Comparison of ENCODE assay signal across 22 mouse cellular contexts in the genomic region with DNA sequence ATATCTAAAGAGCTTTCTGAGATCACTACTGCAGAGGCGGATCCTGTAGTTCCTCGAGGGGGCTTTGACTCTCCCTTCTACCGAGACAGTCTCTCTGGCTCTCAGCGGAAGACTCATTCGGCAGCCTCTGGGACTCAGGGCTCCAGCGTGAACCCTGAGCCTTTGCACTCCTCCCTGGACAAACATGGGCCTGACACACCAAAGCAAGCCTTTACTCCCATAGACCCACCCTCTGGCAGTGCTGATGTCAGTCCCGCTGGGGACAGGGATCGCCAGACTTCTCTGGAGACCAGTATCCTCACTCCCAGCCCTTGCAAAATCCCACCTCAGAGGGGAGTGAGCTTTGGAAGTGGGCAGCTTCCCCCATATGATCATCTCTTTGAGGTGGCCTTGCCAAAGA. TPM values are rescaled to one million over a fixed set of nuclear protein-coding genes. Genes with fewer than 3 reads are reported as not detected.
A peak's percentile ranks its signal among the peaks of the same experiment; 100 is the strongest.
DNase-seq lines count a peak whose midpoint lies in the region; ATAC-seq and TF ChIP-seq lines count a peak whose summit lies in the region.
"Had no signal": no experiment of that assay in that cellular context is flagged by ENCODE, and none has a peak within 500 bp of the region (broad histone marks: within the 10 kb centered on the region; RNA-seq: fewer than 3 reads in every experiment).

No protein-coding gene starts in this region.

- H3K36me3 ChIP-seq in liver, embryonic 13.5 days, result peaks cover 96% of the 10 kb centered on the region
- H3K36me3 ChIP-seq in liver, embryonic 11.5 days (ENCODE audit: control insufficient read depth, insufficient read depth, low read length), result peaks cover 46% of the 10 kb centered on the region
- peaks cover 36% of the 10 kb centered on the region for H3K36me3 ChIP-seq in liver, embryonic 16.5 days (ENCODE audit: control insufficient read depth, insufficient read depth)
- H3K36me3 ChIP-seq in stomach, embryonic 16.5 days (ENCODE audit: control insufficient read depth, insufficient read depth, low read length), result peaks cover 5% of the 10 kb centered on the region

- 73% methylated on average over 8 of the region's 8 CpGs for WGBS in liver, embryonic 13.5 days (ENCODE audit: insufficient replicate concordance)
- 88% methylated on average over 8 of the region's 8 CpGs for WGBS in liver, embryonic 11.5 days
- 73% methylated on average over 8 of the region's 8 CpGs for WGBS in liver, embryonic 16.5 days (ENCODE audit: insufficient replicate concordance)
- WGBS in stomach, embryonic 16.5 days, result 79% methylated on average over 8 of the region's 8 CpGs
- 92% methylated on average over 8 of the region's 8 CpGs for WGBS in cerebellum, adult 2 months

- H3K4me2 ChIP-seq in liver, embryonic 13.5 days, result no peak overlapping the region
- H3K4me2 ChIP-seq in liver, embryonic 11.5 days, result no peak overlapping the region
- no peak overlapping the region for H3K4me2 ChIP-seq in liver, embryonic 16.5 days (ENCODE audit: low read depth, low read length)
- no peak overlapping the region for H3K4me2 ChIP-seq in stomach, embryonic 16.5 days (ENCODE audit: low read depth, low read length)
- H3K4me2 ChIP-seq: embryonic facial prominence, embryonic 15.5 days; heart, embryonic 11.5 days; heart, embryonic 15.5 days; hindbrain, embryonic 13.5 days had no signal

- H3K27ac ChIP-seq in liver, embryonic 13.5 days, result no peak overlapping the region; the same call in 1 of the 2 replicates
- H3K27ac ChIP-seq in liver, embryonic 11.5 days (ENCODE audit: low read depth, low read length), result no peak overlapping the region
- H3K27ac ChIP-seq in liver, embryonic 16.5 days (ENCODE audit: low read length), result peak overlapping the region; percentile 16; the same call in 1 of the 2 replicates
- peak overlapping the region; percentile 43; the same call in 1 of the 2 replicates for H3K27ac ChIP-seq in stomach, embryonic 16.5 days (ENCODE audit: low read length)
- no peak overlapping the region for H3K27ac ChIP-seq in cerebellum, adult 2 months (ENCODE audit: insufficient read depth, low read length)
- no peak overlapping the region for H3K27ac ChIP-seq in gastrocnemius, adult 2 months
- H3K27ac ChIP-seq: embryonic facial prominence, embryonic 15.5 days; forebrain, embryonic 10.5 days; heart, embryonic 15.5 days; hindbrain, embryonic 13.5 days had no signal

- intact Hi-C loops in gastrocnemius, adult 2 months (cut with DNase I), result no loop called here

- no peak overlapping the region for H3K9ac ChIP-seq in liver, embryonic 13.5 days
- H3K9ac ChIP-seq in liver, embryonic 11.5 days (ENCODE audit: low read depth, low read length), result no peak overlapping the region
- no peak overlapping the region for H3K9ac ChIP-seq in liver, embryonic 16.5 days (ENCODE audit: low read depth, low read length)
- no peak overlapping the region for H3K9ac ChIP-seq in stomach, embryonic 16.5 days (ENCODE audit: low read length)
- H3K9ac ChIP-seq: embryonic facial prominence, embryonic 15.5 days; heart, embryonic 15.5 days; hindbrain, embryonic 13.5 days had no signal

- no peaks in the 10 kb centered on the region for H3K9me3 ChIP-seq in liver, embryonic 13.5 days (replicated peaks)
- H3K9me3 ChIP-seq in liver, embryonic 11.5 days (ENCODE audit: control insufficient read depth, low read length), result no peaks in the 10 kb centered on the region
- no peaks in the 10 kb centered on the region for H3K9me3 ChIP-seq in liver, embryonic 16.5 days (replicated peaks; ENCODE audit: control insufficient read depth, low read length)
- H3K9me3 ChIP-seq in stomach, embryonic 16.5 days (replicated peaks; ENCODE audit: control insufficient read depth, low read length), result no peaks in the 10 kb centered on the region
- H3K9me3 ChIP-seq: embryonic facial prominence, embryonic 15.5 days; forebrain, embryonic 10.5 days; heart, embryonic 15.5 days; hindbrain, embryonic 13.5 days had no signal

- H3K4me3 ChIP-seq in liver, embryonic 13.5 days (replicated peaks), result no peak overlapping the region
- no peak overlapping the region for H3K4me3 ChIP-seq in liver, embryonic 11.5 days (ENCODE audit: low read depth, low read length)
- no peak overlapping the region for H3K4me3 ChIP-seq in liver, embryonic 16.5 days (ENCODE audit: low read depth, low read length)
- H3K4me3 ChIP-seq in stomach, embryonic 16.5 days (replicated peaks; ENCODE audit: low read length), result no peak overlapping the region
- H3K4me3 ChIP-seq in cerebellum, adult 2 months (replicated peaks; ENCODE audit: insufficient read depth, low read depth, low read length), result no peak overlapping the region
- H3K4me3 ChIP-seq in gastrocnemius, adult 2 months, result no peak overlapping the region
- H3K4me3 ChIP-seq: embryonic facial prominence, embryonic 15.5 days; erythroblast, embryonic 14.5 days; forebrain, embryonic 10.5 days; heart, embryonic 15.5 days; hindbrain, embryonic 13.5 days had no signal

- no peaks in the 10 kb centered on the region for H3K4me1 ChIP-seq in liver, embryonic 13.5 days (replicated peaks)
- no peaks in the 10 kb centered on the region for H3K4me1 ChIP-seq in liver, embryonic 11.5 days (replicated peaks; ENCODE audit: control insufficient read depth, insufficient read depth, low read length)
- H3K4me1 ChIP-seq in liver, embryonic 16.5 days (ENCODE audit: control insufficient read depth, low read depth, low read length), result no peaks in the 10 kb centered on the region; the same call in 1 of the 2 replicates
- H3K4me1 ChIP-seq in stomach, embryonic 16.5 days (ENCODE audit: control insufficient read depth, insufficient read depth, low read length), result no peaks in the 10 kb centered on the region
- H3K4me1 ChIP-seq in cerebellum, adult 2 months (ENCODE audit: control insufficient read depth, insufficient read depth, low read length), result no peaks in the 10 kb centered on the region
- H3K4me1 ChIP-seq: embryonic facial prominence, embryonic 15.5 days; forebrain, embryonic 10.5 days; heart, embryonic 15.5 days; hindbrain, embryonic 13.5 days had no signal

- no peaks in the 10 kb centered on the region for H3K27me3 ChIP-seq in liver, embryonic 13.5 days
- H3K27me3 ChIP-seq in liver, embryonic 11.5 days (replicated peaks; ENCODE audit: control insufficient read depth, insufficient read depth, low read length), result no peaks in the 10 kb centered on the region
- no peaks in the 10 kb centered on the region for H3K27me3 ChIP-seq in liver, embryonic 16.5 days (ENCODE audit: control insufficient read depth, insufficient read depth, low read depth, low read length)
- H3K27me3 ChIP-seq in stomach, embryonic 16.5 days (ENCODE audit: control insufficient read depth, insufficient read depth, low read length), result no peaks in the 10 kb centered on the region
- H3K27me3 ChIP-seq in cerebellum, adult 2 months (ENCODE audit: control insufficient read depth, insufficient read depth, low read length), result no peaks in the 10 kb centered on the region
- H3K27me3 ChIP-seq: CH12.LX; embryonic facial prominence, embryonic 15.5 days; heart, embryonic 15.5 days; hindbrain, embryonic 13.5 days had no signal

- ATAC-seq in liver, embryonic 13.5 days (ENCODE audit: low read depth), result peak; percentile 70
- no peak for ATAC-seq in liver, embryonic 11.5 days (replicated peaks; ENCODE audit: low FRiP score)
- ATAC-seq in liver, embryonic 16.5 days (ENCODE audit: low read depth), result peak; percentile 82
- peak; percentile 85 for ATAC-seq in stomach, embryonic 16.5 days (ENCODE audit: insufficient read depth, low FRiP score)
- ATAC-seq: forebrain, embryonic 14.5 days had no signal

- no peak for TF ChIP-seq POLR2A in cerebellum, adult 2 months (IDR thresholded peaks at IDR 0.05; ENCODE audit: borderline replicate concordance, insufficient read depth, low read length)

- DNase-seq in liver, embryonic 13.5 days, result no peak
- no peak for DNase-seq in liver, embryonic 11.5 days (ENCODE audit: low spot score)
- no peak for DNase-seq in cerebellum, adult 2 months
- no peak for DNase-seq in gastrocnemius, adult 2 months
- DNase-seq: adrenal gland, adult 2 months; adrenal gland, postnatal 25 days; cerebellum, adult 18-20 months; cerebellum, postnatal 14 days; embryo, embryonic 11 days; gastrocnemius, postnatal 10 days; heart, adult 18-20 months; heart, postnatal 14 days had no signal

- TF ChIP-seq CTCF in cerebellum, adult 2 months (IDR thresholded peaks at IDR 0.05; ENCODE audit: borderline replicate concordance, insufficient read depth, low read depth, low read length), result no peak
- TF ChIP-seq CTCF in gastrocnemius, adult 2 months (IDR thresholded peaks at IDR 0.05), result no peak

RNA-seq across cellular contexts. Expression of gene Spaca9, which starts 23.5 kb away (rescaled TPM):
- polyA plus RNA-seq in liver, embryonic 13.5 days (2015; fragmentation: Nextera tagmentation; extraction: Ambion mirVana), result 2.0 and 2.4 TPM in 2 replicates
- 3.5 and 4.4 TPM in 2 replicates for polyA plus RNA-seq in liver, embryonic 11.5 days (2014; fragmentation: Nextera tagmentation; extraction: Ambion mirVana)
- polyA plus RNA-seq in liver, embryonic 16.5 days (2015; fragmentation: Nextera tagmentation; extraction: Ambion mirVana), result 2.8 and 3.3 TPM in 2 replicates
- polyA plus RNA-seq in stomach, embryonic 16.5 days (2015; fragmentation: Nextera tagmentation; extraction: Ambion mirVana), result 1.3 and 1.5 TPM in 2 replicates
- 0.61 and 1.5 TPM in 2 replicates for polyA plus RNA-seq in cerebellum, adult 2 months (2012; rRNA removed)
- not detected for total RNA-seq in gastrocnemius, adult 2 months (2021)
- total RNA-seq: adrenal gland, postnatal 25 days; gastrocnemius, postnatal 10 days; heart, adult 18-20 months had no signal
- polyA plus RNA-seq: adrenal gland, adult 2 months; erythroblast, embryonic 14.5 days had no signal

RNA-seq across cellular contexts. Expression of gene Ak8, which starts 24.0 kb away (rescaled TPM):
- polyA plus RNA-seq in liver, embryonic 13.5 days (2015; fragmentation: Nextera tagmentation; extraction: Ambion mirVana), result 0.16 and 0.34 TPM in 2 replicates
- 0.38 and 0.69 TPM in 2 replicates for polyA plus RNA-seq in liver, embryonic 11.5 days (2014; fragmentation: Nextera tagmentation; extraction: Ambion mirVana)
- polyA plus RNA-seq in liver, embryonic 16.5 days (2015; fragmentation: Nextera tagmentation; extraction: Ambion mirVana), result 0.39 and 0.52 TPM in 2 replicates
- 0.46 and 1.2 TPM in 2 replicates for polyA plus RNA-seq in stomach, embryonic 16.5 days (2015; fragmentation: Nextera tagmentation; extraction: Ambion mirVana)
- 0.70 and 0.98 TPM in 2 replicates for polyA plus RNA-seq in cerebellum, adult 2 months (2012; rRNA removed)
- not detected for total RNA-seq in gastrocnemius, adult 2 months (2021)
- total RNA-seq: adrenal gland, postnatal 25 days; gastrocnemius, postnatal 10 days; heart, adult 18-20 months had no signal
- polyA plus RNA-seq: erythroblast, embryonic 14.5 days had no signal

RNA-seq across cellular contexts. Expression of gene Tsc1, which starts 35.0 kb away (rescaled TPM):
- 7.8 and 8.4 TPM in 2 replicates for polyA plus RNA-seq in liver, embryonic 13.5 days (2015; fragmentation: Nextera tagmentation; extraction: Ambion mirVana)
- 20.7 and 21.3 TPM in 2 replicates for polyA plus RNA-seq in liver, embryonic 11.5 days (2014; fragmentation: Nextera tagmentation; extraction: Ambion mirVana)
- 9.6 and 9.8 TPM in 2 replicates for polyA plus RNA-seq in liver, embryonic 16.5 days (2015; fragmentation: Nextera tagmentation; extraction: Ambion mirVana)
- 16.5 and 18.8 TPM in 2 replicates for polyA plus RNA-seq in stomach, embryonic 16.5 days (2015; fragmentation: Nextera tagmentation; extraction: Ambion mirVana)
- 34.4 and 34.9 TPM in 2 replicates for polyA plus RNA-seq in cerebellum, adult 2 months (2012; rRNA removed)
- total RNA-seq in gastrocnemius, adult 2 months (2021), result 10 to 100 TPM; 42.5 to 45.9 TPM

RNA-seq across cellular contexts. Expression of gene Gfi1b, which starts 54.2 kb away (rescaled TPM):
- polyA plus RNA-seq in liver, embryonic 13.5 days (2015; fragmentation: Nextera tagmentation; extraction: Ambion mirVana), result 99.2 and 109 TPM in 2 replicates
- polyA plus RNA-seq in liver, embryonic 11.5 days (2014; fragmentation: Nextera tagmentation; extraction: Ambion mirVana), result 143 and 151 TPM in 2 replicates
- polyA plus RNA-seq in liver, embryonic 16.5 days (2015; fragmentation: Nextera tagmentation; extraction: Ambion mirVana), result 88.7 and 89.4 TPM in 2 replicates
- polyA plus RNA-seq in stomach, embryonic 16.5 days (2015; fragmentation: Nextera tagmentation; extraction: Ambion mirVana), result 4.3 and 6.5 TPM in 2 replicates
- 0.18 TPM in 1 of 2 replicates, not detected in the other for polyA plus RNA-seq in cerebellum, adult 2 months (2012; rRNA removed)
- not detected for total RNA-seq in gastrocnemius, adult 2 months (2021)
- total RNA-seq: adrenal gland, adult 2 months; adrenal gland, postnatal 25 days; heart, adult 18-20 months; heart, postnatal 14 days had no signal
- polyA plus RNA-seq: embryonic facial prominence, embryonic 15.5 days; forebrain, embryonic 14.5 days had no signal

Comparison
In these comparisons a context has a peak if more than half of its experiments do, and no peak if none do; other contexts are left out.
1. H3K27ac ChIP-seq: peak in liver, embryonic 16.5 days (single experiment) and stomach, embryonic 16.5 days (single experiment); none in liver, embryonic 13.5 days (single experiment), liver, embryonic 11.5 days (single experiment), cerebellum, adult 2 months (single experiment) and gastrocnemius, adult 2 months (single experiment).